Mouse (Mus musculus) kidney, embryonic 14.5 days (tissue): ENCODE data around the gene Ier3. TPM values are rescaled to one million over a fixed set of nuclear protein-coding genes. Genes with fewer than 3 reads are reported as not detected.

Experiments used
- ATAC-seq: fragments of 200-750 bp; cut with Nextera tagmentation; 2 replicates; pipeline ENCODE4 v1.8.0; 2017; ENCODE audit warnings: moderate number of reproducible peaks, mild to moderate bottlenecking, moderate TSS enrichment, moderate library complexity; ENCODE audit not compliant: low FRiP score, low TSS enrichment
- H3K27ac ChIP-seq: fragments of 300-500 bp; sonication (generic); 2 replicates; pipeline ENCODE4 v1.5.1; 2014; ENCODE audit warnings: low read depth, mild to moderate bottlenecking, low read length, moderate library complexity, mixed read lengths
- H3K27me3 ChIP-seq: fragments of 300-500 bp; sonication (generic); 2 replicates; pipeline ENCODE4 v1.6.1; 2014; ENCODE audit warnings: mild to moderate bottlenecking, low read length; ENCODE audit not compliant: control insufficient read depth, insufficient read depth
- H3K36me3 ChIP-seq: fragments of 300-500 bp; sonication (generic); 2 replicates; pipeline ENCODE4 v1.6.1; 2014; ENCODE audit warnings: low read length, mixed read lengths; ENCODE audit not compliant: control insufficient read depth, insufficient read depth
- H3K4me1 ChIP-seq: fragments of 300-500 bp; sonication (generic); 2 replicates; pipeline ENCODE4 v1.6.1; 2014; ENCODE audit warnings: low read length, mixed read lengths; ENCODE audit not compliant: control insufficient read depth, insufficient read depth
- H3K4me2 ChIP-seq: fragments of 300-500 bp; sonication (generic); replicated peaks from 2 replicates; pipeline ENCODE4 v1.6.1; 2014; ENCODE audit warnings: low read depth, mild to moderate bottlenecking, low read length
- H3K4me3 ChIP-seq: fragments of 300-500 bp; sonication (generic); 2 replicates; pipeline ENCODE4 v1.5.1; 2014; ENCODE audit warnings: mild to moderate bottlenecking, low read length
- H3K9ac ChIP-seq: fragments of 300-500 bp; sonication (generic); 2 replicates; pipeline ENCODE4 v1.6.1; 2014; ENCODE audit warnings: low read depth, mild to moderate bottlenecking, low read length, moderate library complexity
- H3K9me3 ChIP-seq: fragments of 300-500 bp; sonication (generic); 2 replicates; pipeline ENCODE4 v1.6.1; 2016; ENCODE audit warnings: low read length; ENCODE audit not compliant: control insufficient read depth
- WGBS: fragments of 180-500 bp; shearing (Covaris S2); extraction: QIAGEN DNeasy Blood & Tissue Kit; methylation state at CpG from one replicate; pipeline ENCODE4 v1.1.7; 2014; 5-methylcytosine and 5-hydroxymethylcytosine counted together
- polyA plus RNA-seq: library from polyadenylated mRNA; unstranded; fragments of >200 nt; fragmentation: Nextera tagmentation; extraction: Ambion mirVana; gene quantifications from 2 replicates; pipeline ENCODE4 v1.2.1, GENCODE M21; 2014

The Ier3 gene
- polyA plus RNA-seq, 1 experiment from 2014 or later: 6.8 TPM

GRCm38 (mm10) chr17:35815836-35816235 lies 5.6 kb upstream of the Ier3 start:
- no peak overlapping the region for H3K4me2 ChIP-seq
- H3K27ac ChIP-seq: no peak overlapping the region
- no peaks in the 10 kb centered on the region for H3K36me3 ChIP-seq
- no peak overlapping the region for H3K4me3 ChIP-seq
- no peaks in the 10 kb centered on the region for H3K27me3 ChIP-seq
- no peak for ATAC-seq
- H3K4me1 ChIP-seq: peaks cover 16% of the 10 kb centered on the region
- 53% methylated on average over 7 of the region's 7 CpGs for WGBS
- no peak overlapping the region for H3K9ac ChIP-seq
- no peaks in the 10 kb centered on the region for H3K9me3 ChIP-seq

- Histone ChIP-seq H3K4me3 (no peak overlapping the region), H3K9me3 (no peaks in the 10 kb centered on the region), H3K9ac (no peak overlapping the region), H3K36me3 (no peaks in the 10 kb centered on the region), H3K27ac (no peak overlapping the region), H3K4me2 (no peak overlapping the region), H3K4me1 (peaks cover 16% of the 10 kb centered on the region), H3K27me3 (no peaks in the 10 kb centered on the region)
- ATAC-seq: no peak
- 47% methylated on average over 10 of the region's 14 CpGs for WGBS
Observed at GRCm38 (mm10) chr17:35816686-35817085, 4.8 kb upstream of the Ier3 start.

- Histone ChIP-seq H3K27ac (no peak overlapping the region), H3K4me1 (peaks cover 16% of the 10 kb centered on the region), H3K36me3 (no peaks in the 10 kb centered on the region), H3K27me3 (no peaks in the 10 kb centered on the region), H3K9me3 (no peaks in the 10 kb centered on the region), H3K9ac (no peak overlapping the region), H3K4me3 (no peak overlapping the region), H3K4me2 (no peak overlapping the region)
- WGBS: 46% methylated on average over 10 of the region's 10 CpGs
- no peak for ATAC-seq
Observed at GRCm38 (mm10) chr17:35817226-35817625, 4.3 kb upstream of the Ier3 start.

- Histone ChIP-seq H3K36me3 (peaks cover under 1% of the 10 kb centered on the region; the same call in 1 of the 2 replicates), H3K9ac (no peak overlapping the region), H3K27me3 (no peaks in the 10 kb centered on the region), H3K4me2 (no peak overlapping the region), H3K4me1 (peaks cover 9% of the 10 kb centered on the region), H3K27ac (no peak overlapping the region), H3K4me3 (no peak overlapping the region), H3K9me3 (no peaks in the 10 kb centered on the region)
- 82% methylated on average over 5 of the region's 5 CpGs for WGBS
- no peak for ATAC-seq
Observed at GRCm38 (mm10) chr17:35820111-35820510, 1.4 kb upstream of the Ier3 start.

- Histone ChIP-seq H3K4me3 (peak overlapping the region; percentile 56), H3K36me3 (peaks cover 16% of the 10 kb centered on the region; the same call in 1 of the 2 replicates), H3K27ac (peak overlapping the region; percentile 79; the same call in 1 of the 2 replicates), H3K27me3 (no peaks in the 10 kb centered on the region), H3K9me3 (no peaks in the 10 kb centered on the region), H3K9ac (peak overlapping the region; percentile 67; the same call in 1 of the 2 replicates), H3K4me2 (peak overlapping the region; percentile 97), H3K4me1 (peaks cover under 1% of the 10 kb centered on the region)
- 3% methylated on average over 11 of the region's 11 CpGs for WGBS
- ATAC-seq: no peak; the same call in 1 of the 2 replicates
Observed at GRCm38 (mm10) chr17:35822564-35822963, 1.1 kb downstream of the Ier3 start.

- Histone ChIP-seq H3K9me3 (no peaks in the 10 kb centered on the region), H3K9ac (peak within 1 kb of the TSS; percentile 72), H3K27ac (peak within 1 kb of the TSS; percentile 79), H3K4me3 (peak within 1 kb of the TSS; percentile 56), H3K36me3 (peaks cover 19% of the 10 kb centered on the region; the same call in 1 of the 2 replicates), H3K27me3 (no peaks in the 10 kb centered on the region), H3K4me2 (peak within 1 kb of the TSS; percentile 97), H3K4me1 (no peaks in the 10 kb centered on the region)
- peak; percentile 90 for ATAC-seq
- under 1% methylated on average over 47 of the region's 47 CpGs for WGBS
Observed at GRCm38 (mm10) chr17:35822964-35823937, 1.8 kb downstream of the Ier3 start, which contains the start of gene Flot1. Gene Flot1 (plus strand): TSS chr17:35823230.

GRCm38 (mm10) chr17:35824402-35824801 lies 2.9 kb downstream of the Ier3 start:
- no peak overlapping the region for H3K4me2 ChIP-seq
- 61% methylated on average over 7 of the region's 7 CpGs for WGBS
- H3K4me3 ChIP-seq: peak overlapping the region; percentile 56; the same call in 1 of the 2 replicates
- no peaks in the 10 kb centered on the region for H3K27me3 ChIP-seq
- no peak for ATAC-seq
- H3K9ac ChIP-seq: no peak overlapping the region
- H3K4me1 ChIP-seq: no peaks in the 10 kb centered on the region
- H3K9me3 ChIP-seq: no peaks in the 10 kb centered on the region
- H3K36me3 ChIP-seq: peaks cover 19% of the 10 kb centered on the region; the same call in 1 of the 2 replicates
- H3K27ac ChIP-seq: no peak overlapping the region

GRCm38 (mm10) chr17:35825109-35825850 lies 3.8 kb downstream of the Ier3 start:
- H3K4me3 ChIP-seq: no peak overlapping the region
- 94% methylated on average over 13 of the region's 13 CpGs for WGBS
- no peak for ATAC-seq
- peaks cover 5% of the 10 kb centered on the region; the same call in 1 of the 2 replicates for H3K4me1 ChIP-seq
- H3K9ac ChIP-seq: no peak overlapping the region
- H3K27me3 ChIP-seq: no peaks in the 10 kb centered on the region
- H3K27ac ChIP-seq: no peak overlapping the region
- no peaks in the 10 kb centered on the region for H3K9me3 ChIP-seq
- peaks cover 19% of the 10 kb centered on the region; the same call in 1 of the 2 replicates for H3K36me3 ChIP-seq
- no peak overlapping the region for H3K4me2 ChIP-seq
